Mouse (Mus musculus) megakaryocyte progenitor cell, adult 5-6 weeks (primary cell): Measurements from ENCODE around the gene Mrpl53. TPM values are rescaled to one million over a fixed set of nuclear protein-coding genes. Genes with fewer than 3 reads are reported as not detected.

Experiments
- ATAC-seq: replicated peaks from 2 replicates; pipeline ENCODE4 v1.8.0; 2016; ENCODE audit warnings: mild to moderate bottlenecking, moderate TSS enrichment, inconsistent platforms; ENCODE audit not compliant: poor library complexity
- total RNA-seq, 2 experiments: library from RNA; stranded (forward) in 1 of 2; stranded (reverse) in 1 of 2; fragments of 157-497, 149-512 nt in 1 of 2; fragments of 200-1000 nt in 1 of 2; gene quantifications; 2 replicates each; pipeline versions ENCODE4 v1.2.3 to v1.2.4; 2015 to 2017

Gene Mrpl53
- total RNA-seq, 2 experiments from 2014 or later: 29.2 to 60.8 TPM

- no peak for ATAC-seq
These were observed 34.0 kb downstream of the Mrpl53 start for GRCm38 (mm10) chr6:83142886-83143285.

GRCm38 (mm10) chr6:83145209-83145608, 36.4 kb downstream of the Mrpl53 start:
- ATAC-seq: no peak

- no peak for ATAC-seq
These were observed 37.0 kb downstream of the Mrpl53 start for GRCm38 (mm10) chr6:83145805-83146204.

- ATAC-seq: no peak
These were observed 38.4 kb downstream of the Mrpl53 start for GRCm38 (mm10) chr6:83147280-83147679.

GRCm38 (mm10) chr6:83151721-83152120, 42.9 kb downstream of the Mrpl53 start:
- ATAC-seq: no peak

- no peak for ATAC-seq
These were observed 44.2 kb downstream of the Mrpl53 start for GRCm38 (mm10) chr6:83153038-83153437.

GRCm38 (mm10) chr6:83153485-83153884, 44.6 kb downstream of the Mrpl53 start:
- no peak for ATAC-seq

- ATAC-seq: no peak
These were observed 46.9 kb downstream of the Mrpl53 start for GRCm38 (mm10) chr6:83155552-83156238.

- ATAC-seq: peak; percentile 87
These were observed 47.4 kb downstream of the Mrpl53 start, which contains the start of the genes Wdr54 and 1700003E16Rik for GRCm38 (mm10) chr6:83156259-83156684. Gene Wdr54 (minus strand): TSS chr6:83156397. Gene 1700003E16Rik (plus strand): TSS chr6:83156404.

GRCm38 (mm10) chr6:83159456-83159855, 50.6 kb downstream of the Mrpl53 start:
- peak; percentile 49 for ATAC-seq

Other genes starting within 250 kb of the Mrpl53 start
- gene Sema4f, start 169.3 kb upstream of the Mrpl53 start, total RNA-seq (2015): 0.15 and 0.27 TPM in 2 replicates
- gene Sema4f, start 169.3 kb upstream of the Mrpl53 start, total RNA-seq (2017): 0.04 and 0.17 TPM in 2 replicates
- 5.0 and 8.0 TPM in 2 replicates for gene M1ap, start 162.1 kb upstream of the Mrpl53 start, total RNA-seq (2015)
- 5.1 and 5.9 TPM in 2 replicates for gene M1ap, start 162.1 kb upstream of the Mrpl53 start, total RNA-seq (2017)
- gene Dok1, start 75.6 kb upstream of the Mrpl53 start, total RNA-seq (2015): 6.5 and 6.8 TPM in 2 replicates
- gene Dok1, start 75.6 kb upstream of the Mrpl53 start, total RNA-seq (2017): 14.1 and 18.2 TPM in 2 replicates
- gene Loxl3, start 74.9 kb upstream of the Mrpl53 start, total RNA-seq (2015): 0.59 and 1.4 TPM in 2 replicates
- 1.0 and 1.7 TPM in 2 replicates for gene Loxl3, start 74.9 kb upstream of the Mrpl53 start, total RNA-seq (2017)
- 135 and 178 TPM in 2 replicates for gene Aup1, start 54.5 kb upstream of the Mrpl53 start, total RNA-seq (2015)
- gene Aup1, start 54.5 kb upstream of the Mrpl53 start, total RNA-seq (2017): 112 and 133 TPM in 2 replicates
- gene Htra2, start 53.8 kb upstream of the Mrpl53 start, total RNA-seq (2015): 128 and 129 TPM in 2 replicates
- gene Htra2, start 53.8 kb upstream of the Mrpl53 start, total RNA-seq (2017): 77.3 and 82.3 TPM in 2 replicates
- gene Dqx1, start 51.2 kb upstream of the Mrpl53 start, total RNA-seq (2015): 1.2 and 1.7 TPM in 2 replicates
- gene Dqx1, start 51.2 kb upstream of the Mrpl53 start, total RNA-seq (2017): 0.75 and 1.0 TPM in 2 replicates
- not detected in 2 replicates for gene Tlx2, start 38.7 kb upstream of the Mrpl53 start, total RNA-seq (2015)
- gene Tlx2, start 38.7 kb upstream of the Mrpl53 start, total RNA-seq (2017): not detected in 2 replicates
- 26.5 and 27.2 TPM in 2 replicates for gene Pcgf1, start 31.2 kb upstream of the Mrpl53 start, total RNA-seq (2015)
- gene Pcgf1, start 31.2 kb upstream of the Mrpl53 start, total RNA-seq (2017): 15.3 and 20.4 TPM in 2 replicates
- not detected in 2 replicates for gene Lbx2, start 22.7 kb upstream of the Mrpl53 start, total RNA-seq (2015)
- gene Lbx2, start 22.7 kb upstream of the Mrpl53 start, total RNA-seq (2017): not detected in 2 replicates
- gene Ccdc142, start 7.4 kb upstream of the Mrpl53 start, total RNA-seq (2015): 0.20 and 0.79 TPM in 2 replicates
- 0.58 and 1.6 TPM in 2 replicates for gene Ccdc142, start 7.4 kb upstream of the Mrpl53 start, total RNA-seq (2017)
- gene Gm42688, start 7.4 kb upstream of the Mrpl53 start, total RNA-seq (2015): 1.5 and 1.6 TPM in 2 replicates
- 2.7 and 3.0 TPM in 2 replicates for gene Gm42688, start 7.4 kb upstream of the Mrpl53 start, total RNA-seq (2017)
- 54.6 and 69.0 TPM in 2 replicates for gene Mogs, start 6.5 kb downstream of the Mrpl53 start, total RNA-seq (2015)
- 122 and 130 TPM in 2 replicates for gene Mogs, start 6.5 kb downstream of the Mrpl53 start, total RNA-seq (2017)
- 25.8 and 27.8 TPM in 2 replicates for gene Wbp1, start 12.5 kb downstream of the Mrpl53 start, total RNA-seq (2015)
- gene Wbp1, start 12.5 kb downstream of the Mrpl53 start, total RNA-seq (2017): 85.0 and 96.7 TPM in 2 replicates
- gene Ino80b, start 16.4 kb downstream of the Mrpl53 start, total RNA-seq (2015): 20.7 and 24.4 TPM in 2 replicates
- gene Ino80b, start 16.4 kb downstream of the Mrpl53 start, total RNA-seq (2017): 35.5 and 44.4 TPM in 2 replicates
- 1.9 and 2.4 TPM in 2 replicates for gene Rtkn, start 26.4 kb downstream of the Mrpl53 start, total RNA-seq (2015)
- gene Rtkn, start 26.4 kb downstream of the Mrpl53 start, total RNA-seq (2017): 2.2 and 2.4 TPM in 2 replicates
- gene Wdr54, start 47.4 kb downstream of the Mrpl53 start, total RNA-seq (2015): 0.57 TPM in 1 of 2 replicates, not detected in the other
- gene Wdr54, start 47.4 kb downstream of the Mrpl53 start, total RNA-seq (2017): under 0.01 and 0.14 TPM in 2 replicates
- gene 1700003E16Rik, start 47.4 kb downstream of the Mrpl53 start, total RNA-seq (2015): not detected in 2 replicates
- gene 1700003E16Rik, start 47.4 kb downstream of the Mrpl53 start, total RNA-seq (2017): not detected in 2 replicates
- 50.8 and 51.4 TPM in 2 replicates for gene Dctn1, start 56.9 kb downstream of the Mrpl53 start, total RNA-seq (2015)
- gene Dctn1, start 56.9 kb downstream of the Mrpl53 start, total RNA-seq (2017): 85.9 and 86.2 TPM in 2 replicates
- gene Slc4a5, start 110.8 kb downstream of the Mrpl53 start, total RNA-seq (2015): 0.10 TPM in 1 of 2 replicates, not detected in the other
- under 0.01 TPM in 1 of 2 replicates, not detected in the other for gene Slc4a5, start 110.8 kb downstream of the Mrpl53 start, total RNA-seq (2017)
- gene Mthfd2, start 216.9 kb downstream of the Mrpl53 start, total RNA-seq (2015): 19.7 and 26.8 TPM in 2 replicates
- gene Mthfd2, start 216.9 kb downstream of the Mrpl53 start, total RNA-seq (2017): 23.1 and 25.0 TPM in 2 replicates
- gene Mob1a, start 217.0 kb downstream of the Mrpl53 start, total RNA-seq (2015): 83.8 and 90.1 TPM in 2 replicates
- gene Mob1a, start 217.0 kb downstream of the Mrpl53 start, total RNA-seq (2017): 129 and 133 TPM in 2 replicates
- gene Bola3, start 240.1 kb downstream of the Mrpl53 start, total RNA-seq (2015): 81.1 and 95.2 TPM in 2 replicates
- gene Bola3, start 240.1 kb downstream of the Mrpl53 start, total RNA-seq (2017): 62.6 and 70.8 TPM in 2 replicates